Mouse (Mus musculus) embryonic fibroblast, embryonic 13.5 days (primary cell): Measurements from ENCODE around the gene Gm17535. TPM values are rescaled to one million over a fixed set of nuclear protein-coding genes. Genes with fewer than 3 reads are reported as not detected.

ENCODE experiments used
- polyA plus RNA-seq: library from polyadenylated mRNA; stranded (reverse); fragments of >200 nt; gene quantifications from 2 replicates; pipeline ENCODE4 v1.2.4, GENCODE M21; 2011; ENCODE audit warnings: low read depth; ENCODE audit not compliant: missing spikeins, insufficient read length

Gm17535 gene
- polyA plus RNA-seq, 1 experiment, result not detected

Other genes with a start within 250 kb of the Gm17535 start
- gene Gm10722, start 33.7 kb upstream of the Gm17535 start, polyA plus RNA-seq, result not detected in 2 replicates
- 0.78 and 2.1 TPM in 2 replicates for gene Gm11168, start 31.3 kb upstream of the Gm17535 start, polyA plus RNA-seq
- not detected in 2 replicates for gene Gm10721, start 21.5 kb upstream of the Gm17535 start, polyA plus RNA-seq
- gene Gm10720, start 18.9 kb upstream of the Gm17535 start, polyA plus RNA-seq, result not detected in 2 replicates
- gene Gm10719, start 17.2 kb upstream of the Gm17535 start, polyA plus RNA-seq, result 4.0 TPM in 1 of 2 replicates, not detected in the other
- gene Gm10718, start 11.1 kb upstream of the Gm17535 start, polyA plus RNA-seq, result not detected in 2 replicates
- gene Gm10717, start 9.2 kb upstream of the Gm17535 start, polyA plus RNA-seq, result 0.80 TPM in 1 of 2 replicates, not detected in the other
- not detected in 2 replicates for gene Gm10715, start 2.3 kb downstream of the Gm17535 start, polyA plus RNA-seq